Mouse (Mus musculus): Measurements from ENCODE around the gene D7Ertd443e. TPM values are rescaled to one million over a fixed set of nuclear protein-coding genes. Genes with fewer than 3 reads are reported as not detected.

D7Ertd443e gene
- polyA plus RNA-seq, 1 experiment from 2014 or later = not detected

DNA sequence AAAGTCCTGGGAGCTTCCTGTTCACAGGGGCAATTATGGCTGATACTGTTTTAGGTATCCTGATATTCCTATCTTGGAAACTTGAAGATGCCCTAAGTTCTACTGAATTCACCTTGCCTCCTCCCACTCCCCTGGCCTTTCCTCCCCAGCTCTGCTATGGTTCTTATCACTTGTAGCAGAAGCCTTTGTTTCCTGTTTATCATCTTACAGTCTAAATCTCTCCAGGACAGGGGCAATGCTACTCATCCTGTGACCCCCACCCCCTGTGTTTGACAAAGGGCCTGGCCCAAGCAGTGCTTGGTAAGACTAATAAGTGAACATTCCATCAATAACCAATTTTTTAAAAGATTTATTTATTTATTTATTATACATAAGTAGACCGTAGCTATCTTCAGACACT is 144.9 kb downstream of the D7Ertd443e start:
- H3K36me3 ChIP-seq (ENCODE audit: control insufficient read depth, insufficient read depth, low read length) = no peaks in the 10 kb centered on the region
- no peak overlapping the region for H3K27ac ChIP-seq (ENCODE audit: low read depth, low read length)
- 87% methylated on average over 1 of the region's 1 CpGs for WGBS

DNA sequence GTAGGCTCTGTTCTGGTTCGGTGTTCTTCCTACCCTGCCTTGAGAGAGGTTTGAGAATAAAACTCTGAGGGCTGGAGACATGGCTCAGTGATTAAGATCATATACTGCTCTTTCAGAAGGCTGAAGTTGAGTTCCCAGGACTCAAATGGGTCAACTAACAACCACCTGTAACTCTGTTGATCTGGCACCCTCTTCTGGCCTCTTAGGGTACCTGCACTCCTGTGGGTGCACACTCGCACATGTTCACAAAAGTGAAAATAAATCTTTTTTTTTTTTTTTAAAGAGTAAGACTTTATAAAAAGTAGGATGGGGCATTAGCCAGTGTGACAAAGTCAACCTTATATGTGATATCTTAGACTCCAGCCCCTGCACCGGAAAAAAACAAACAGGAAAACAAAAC is 146.6 kb downstream of the D7Ertd443e start:
- no peak overlapping the region for H3K27ac ChIP-seq (ENCODE audit: low read depth, low read length)
- H3K9me3 ChIP-seq (ENCODE audit: control insufficient read depth, low read length) = no peaks in the 10 kb centered on the region
- H3K9ac ChIP-seq (ENCODE audit: low read length) = no peak overlapping the region
- no peaks in the 10 kb centered on the region for H3K4me1 ChIP-seq (replicated peaks; ENCODE audit: control insufficient read depth, insufficient read depth, low read length)
- no peak overlapping the region for H3K4me2 ChIP-seq (ENCODE audit: low read depth, low read length, severe bottlenecking)
- DNase-seq (ENCODE audit: low spot score) (no peak), ATAC-seq (replicated peaks; ENCODE audit: low FRiP score) (no peak)
- H3K27me3 ChIP-seq (ENCODE audit: control insufficient read depth, insufficient read depth, low read length) = no peaks in the 10 kb centered on the region
- 95% methylated on average over 3 of the region's 3 CpGs for WGBS
- H3K4me3 ChIP-seq (ENCODE audit: low read depth, low read length) = no peak overlapping the region
- H3K36me3 ChIP-seq (ENCODE audit: control insufficient read depth, insufficient read depth, low read length) = no peaks in the 10 kb centered on the region

More for the DNA sequence above, 144.9 kb downstream of the D7Ertd443e start:
- DNase-seq (ENCODE audit: low spot score) (no peak), ATAC-seq (replicated peaks; ENCODE audit: low FRiP score) (no peak)
- H3K9ac ChIP-seq (ENCODE audit: low read length) = no peak overlapping the region
- H3K4me2 ChIP-seq (ENCODE audit: low read depth, low read length, severe bottlenecking) = no peak overlapping the region
- H3K27me3 ChIP-seq (ENCODE audit: control insufficient read depth, insufficient read depth, low read length) = no peaks in the 10 kb centered on the region
- H3K4me1 ChIP-seq (replicated peaks; ENCODE audit: control insufficient read depth, insufficient read depth, low read length) = no peaks in the 10 kb centered on the region
- H3K4me3 ChIP-seq (ENCODE audit: low read depth, low read length) = no peak overlapping the region
- no peaks in the 10 kb centered on the region for H3K9me3 ChIP-seq (ENCODE audit: control insufficient read depth, low read length)

DNA sequence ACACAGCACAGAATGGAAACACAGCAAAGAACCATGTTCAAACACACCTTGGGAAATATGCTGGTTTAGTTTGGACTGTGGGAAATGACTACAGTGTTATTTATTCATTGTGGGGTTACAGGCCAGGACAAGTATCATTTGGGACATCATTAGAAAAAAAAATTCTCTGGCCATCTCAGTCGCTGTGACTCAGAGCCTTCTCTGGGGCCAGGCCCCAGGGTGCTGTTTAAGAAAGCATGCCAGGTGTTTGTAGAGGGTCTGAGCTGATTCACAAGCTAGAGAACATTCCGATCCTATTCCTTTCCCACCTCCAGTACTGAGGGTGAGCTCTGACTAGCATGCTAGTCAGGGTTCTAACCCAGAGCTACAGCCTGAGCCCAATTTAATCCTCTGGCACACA is 148.1 kb downstream of the D7Ertd443e start:
- H3K9ac ChIP-seq (ENCODE audit: low read length) = no peak overlapping the region
- ATAC-seq (replicated peaks; ENCODE audit: low FRiP score) (no peak), DNase-seq (ENCODE audit: low spot score) (no peak)
- no peak overlapping the region for H3K4me3 ChIP-seq (ENCODE audit: low read depth, low read length)
- H3K36me3 ChIP-seq (ENCODE audit: control insufficient read depth, insufficient read depth, low read length) = no peaks in the 10 kb centered on the region
- H3K27ac ChIP-seq (ENCODE audit: low read depth, low read length) = no peak overlapping the region
- no peaks in the 10 kb centered on the region for H3K27me3 ChIP-seq (ENCODE audit: control insufficient read depth, insufficient read depth, low read length)
- H3K9me3 ChIP-seq (ENCODE audit: control insufficient read depth, low read length) = no peaks in the 10 kb centered on the region
- H3K4me2 ChIP-seq (ENCODE audit: low read depth, low read length, severe bottlenecking) = no peak overlapping the region
- WGBS = 78% methylated on average over 2 of the region's 2 CpGs
- no peaks in the 10 kb centered on the region for H3K4me1 ChIP-seq (replicated peaks; ENCODE audit: control insufficient read depth, insufficient read depth, low read length)

DNA sequence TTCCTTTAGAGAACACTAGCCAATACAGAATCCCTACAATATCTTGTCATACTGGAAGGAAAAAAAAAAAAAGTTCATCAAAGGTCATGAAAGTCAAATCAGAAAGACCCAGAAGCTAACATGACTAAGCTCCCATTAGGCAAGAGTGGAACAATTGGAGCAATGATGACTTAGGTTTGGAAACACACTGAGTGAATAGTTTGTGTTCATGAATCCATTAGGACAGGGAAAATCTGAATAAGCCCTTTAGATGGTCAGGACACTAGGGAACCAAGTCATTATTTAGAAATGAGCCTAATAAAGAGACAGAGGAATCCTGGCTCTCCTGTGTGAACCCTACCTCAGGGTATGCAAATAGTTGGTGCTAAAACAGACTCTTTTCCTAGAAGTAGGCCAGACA is 148.7 kb downstream of the D7Ertd443e start:
- Histone ChIP-seq H3K9me3 (ENCODE audit: control insufficient read depth, low read length) (no peaks in the 10 kb centered on the region), H3K4me3 (ENCODE audit: low read depth, low read length) (no peak overlapping the region), H3K4me1 (replicated peaks; ENCODE audit: control insufficient read depth, insufficient read depth, low read length) (no peaks in the 10 kb centered on the region), H3K4me2 (ENCODE audit: low read depth, low read length, severe bottlenecking) (no peak overlapping the region), H3K9ac (ENCODE audit: low read length) (no peak overlapping the region), H3K27ac (ENCODE audit: low read depth, low read length) (no peak overlapping the region), H3K36me3 (ENCODE audit: control insufficient read depth, insufficient read depth, low read length) (no peaks in the 10 kb centered on the region), H3K27me3 (ENCODE audit: control insufficient read depth, insufficient read depth, low read length) (no peaks in the 10 kb centered on the region)
- DNase-seq (ENCODE audit: low spot score) (no peak), ATAC-seq (replicated peaks; ENCODE audit: low FRiP score) (no peak)

DNA sequence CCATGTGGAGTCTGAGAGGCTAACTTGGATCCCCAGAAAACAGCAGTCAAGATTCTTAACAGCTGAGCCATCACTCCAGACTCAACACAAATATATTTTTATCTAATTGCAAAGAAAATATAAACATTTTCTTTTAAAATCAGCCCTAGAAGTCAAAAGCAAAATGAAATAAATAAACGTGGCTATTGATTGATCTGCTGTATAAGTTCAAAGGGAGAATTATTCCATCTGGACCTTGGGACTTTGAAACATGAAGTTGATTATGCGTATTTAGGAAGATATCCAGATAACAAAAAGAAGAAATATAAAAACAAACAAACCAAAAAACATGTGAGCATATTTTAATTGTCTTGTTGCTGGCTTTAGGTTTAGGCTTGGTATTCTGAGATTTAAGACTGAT is 149.9 kb downstream of the D7Ertd443e start:
- H3K36me3 ChIP-seq (ENCODE audit: control insufficient read depth, insufficient read depth, low read length) = no peaks in the 10 kb centered on the region
- no peak for ATAC-seq (replicated peaks; ENCODE audit: low FRiP score)
- WGBS = 74% methylated on average over 2 of the region's 2 CpGs

DNA sequence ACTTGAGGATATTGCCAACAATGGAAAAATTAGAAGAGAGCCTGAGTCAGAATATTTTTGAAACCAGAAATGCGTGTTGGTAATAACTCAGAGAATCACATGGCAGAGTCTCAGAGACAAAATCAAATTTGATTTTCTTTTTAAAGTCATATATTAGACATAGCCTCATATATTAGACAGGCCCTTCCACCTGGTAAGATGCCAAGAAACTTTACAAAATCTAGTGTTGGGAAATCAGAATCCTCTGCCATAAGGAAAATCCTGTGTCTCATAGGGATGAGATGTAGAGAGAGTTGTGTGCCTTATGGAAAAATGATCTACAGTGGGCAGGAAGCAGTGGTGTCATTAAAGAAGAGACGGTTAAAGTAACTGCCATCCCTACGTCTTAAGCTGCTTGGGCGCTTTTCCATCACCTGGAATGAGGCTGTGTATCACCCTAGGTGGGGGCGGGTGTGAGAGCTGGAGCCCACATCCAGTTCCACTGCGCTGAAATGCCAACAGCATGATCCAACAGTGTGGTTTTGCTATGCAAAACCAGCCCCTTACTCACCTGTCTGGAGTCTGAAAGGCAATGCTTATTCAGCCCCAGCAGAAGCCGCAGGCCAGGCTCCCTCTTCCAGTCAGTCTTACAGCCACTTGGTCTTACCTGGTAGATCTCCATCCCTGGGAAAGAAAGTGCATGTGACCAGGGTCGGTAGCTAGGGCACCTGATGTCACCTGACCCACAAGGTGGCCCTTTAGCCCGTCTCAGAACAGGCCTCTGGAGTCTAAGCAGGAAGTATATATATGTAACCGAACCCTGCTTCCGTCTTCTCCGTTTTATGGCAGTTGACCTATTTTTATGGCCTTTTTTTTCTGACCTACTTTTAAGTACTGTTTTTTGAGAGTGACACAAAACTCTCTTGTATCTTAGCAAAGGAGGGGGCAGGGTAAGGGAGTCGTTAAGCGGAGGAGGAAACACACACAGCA is 153.8 kb downstream of the D7Ertd443e start, which contains the start of gene Adam12:
Adam12 (minus strand) TSS at position 769 of the 969 bp plus-strand sequence.
- H3K27ac ChIP-seq (ENCODE audit: low read depth, low read length) = no peak within 1 kb of the TSS
- no peak within 1 kb of the TSS for H3K9ac ChIP-seq (ENCODE audit: low read length)
- DNase-seq (ENCODE audit: low spot score) (no peak), ATAC-seq (replicated peaks; ENCODE audit: low FRiP score) (no peak)
- no peaks in the 10 kb centered on the region for H3K36me3 ChIP-seq (ENCODE audit: control insufficient read depth, insufficient read depth, low read length)
- 79% methylated on average over 14 of the region's 14 CpGs for WGBS
- no peaks in the 10 kb centered on the region for H3K9me3 ChIP-seq (ENCODE audit: control insufficient read depth, low read length)
- H3K4me2 ChIP-seq (ENCODE audit: low read depth, low read length, severe bottlenecking) = no peak within 1 kb of the TSS
- peaks cover 6% of the 10 kb centered on the region; the same call in 1 of the 2 replicates for H3K4me1 ChIP-seq (replicated peaks; ENCODE audit: control insufficient read depth, insufficient read depth, low read length)
- H3K4me3 ChIP-seq (ENCODE audit: low read depth, low read length) = no peak within 1 kb of the TSS
- H3K27me3 ChIP-seq (ENCODE audit: control insufficient read depth, insufficient read depth, low read length) = no peaks in the 10 kb centered on the region

More for the DNA sequence above, 149.9 kb downstream of the D7Ertd443e start:
- Histone ChIP-seq H3K9me3 (ENCODE audit: control insufficient read depth, low read length) (no peaks in the 10 kb centered on the region), H3K4me2 (ENCODE audit: low read depth, low read length, severe bottlenecking) (no peak overlapping the region), H3K4me1 (replicated peaks; ENCODE audit: control insufficient read depth, insufficient read depth, low read length) (no peaks in the 10 kb centered on the region), H3K27ac (ENCODE audit: low read depth, low read length) (no peak overlapping the region), H3K9ac (ENCODE audit: low read length) (no peak overlapping the region), H3K4me3 (ENCODE audit: low read depth, low read length) (no peak overlapping the region), H3K27me3 (ENCODE audit: control insufficient read depth, insufficient read depth, low read length) (no peaks in the 10 kb centered on the region)
- DNase-seq (ENCODE audit: low spot score) = no peak

DNA sequence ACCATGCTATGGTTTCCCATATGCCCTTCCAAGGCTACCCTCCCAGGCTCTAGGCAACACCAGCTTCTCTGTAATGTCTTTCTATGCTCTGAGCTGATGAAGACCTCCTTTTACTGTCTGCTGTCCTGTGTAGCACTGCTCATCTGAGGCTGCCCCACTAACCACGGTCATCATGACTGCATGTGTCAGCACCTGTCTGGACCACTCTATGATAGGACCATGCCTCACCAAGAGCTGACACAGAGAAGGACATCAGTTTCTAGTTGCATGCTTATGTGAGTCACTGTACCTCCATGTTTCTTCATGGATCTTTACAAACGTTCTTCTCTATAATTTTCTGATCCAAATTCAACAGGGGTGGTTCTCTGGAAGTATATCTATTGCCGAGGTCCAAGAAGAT is 154.8 kb downstream of the D7Ertd443e start:
- ATAC-seq (replicated peaks; ENCODE audit: low FRiP score) (no peak), DNase-seq (ENCODE audit: low spot score) (no peak)
- H3K4me1 ChIP-seq (replicated peaks; ENCODE audit: control insufficient read depth, insufficient read depth, low read length) = peaks cover 6% of the 10 kb centered on the region
- no peak overlapping the region for H3K27ac ChIP-seq (ENCODE audit: low read depth, low read length)
- no peak overlapping the region for H3K4me3 ChIP-seq (ENCODE audit: low read depth, low read length)
- H3K9ac ChIP-seq (ENCODE audit: low read length) = no peak overlapping the region
- H3K4me2 ChIP-seq (ENCODE audit: low read depth, low read length, severe bottlenecking) = no peak overlapping the region
- peaks cover 4% of the 10 kb centered on the region; the same call in 1 of the 2 replicates for H3K27me3 ChIP-seq (ENCODE audit: control insufficient read depth, insufficient read depth, low read length)
- 89% methylated on average over 3 of the region's 3 CpGs for WGBS
- H3K36me3 ChIP-seq (ENCODE audit: control insufficient read depth, insufficient read depth, low read length) = no peaks in the 10 kb centered on the region
- H3K9me3 ChIP-seq (ENCODE audit: control insufficient read depth, low read length) = no peaks in the 10 kb centered on the region

DNA sequence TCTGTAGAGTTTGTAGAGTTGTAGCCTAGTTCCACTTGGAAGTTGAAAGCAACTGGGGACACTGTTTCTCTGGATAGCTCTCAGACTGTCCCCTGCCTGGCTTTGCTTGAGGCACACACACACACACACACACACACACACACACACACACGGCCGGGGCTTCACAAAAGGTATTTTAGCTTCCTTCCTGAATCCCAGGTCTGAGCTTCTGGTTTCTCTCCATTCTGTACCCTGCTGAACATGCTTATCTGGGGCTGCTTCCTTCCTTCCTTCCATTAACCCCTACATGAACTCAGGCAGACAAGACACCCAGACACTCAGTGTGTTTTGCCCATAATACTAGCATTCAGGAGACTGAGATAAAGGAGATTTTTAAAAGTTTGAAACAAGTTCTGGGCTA is 155.6 kb downstream of the D7Ertd443e start:
- peaks cover 8% of the 10 kb centered on the region for H3K4me1 ChIP-seq (replicated peaks; ENCODE audit: control insufficient read depth, insufficient read depth, low read length)
- ATAC-seq (replicated peaks; ENCODE audit: low FRiP score) = no peak
- 91% methylated on average over 2 of the region's 2 CpGs for WGBS

More for the DNA sequence above, 155.6 kb downstream of the D7Ertd443e start:
- no peak for DNase-seq (ENCODE audit: low spot score)
- Histone ChIP-seq H3K27me3 (ENCODE audit: control insufficient read depth, insufficient read depth, low read length) (peaks cover 9% of the 10 kb centered on the region), H3K36me3 (ENCODE audit: control insufficient read depth, insufficient read depth, low read length) (no peaks in the 10 kb centered on the region), H3K9ac (ENCODE audit: low read length) (no peak overlapping the region), H3K4me2 (ENCODE audit: low read depth, low read length, severe bottlenecking) (no peak overlapping the region), H3K9me3 (ENCODE audit: control insufficient read depth, low read length) (no peaks in the 10 kb centered on the region), H3K27ac (ENCODE audit: low read depth, low read length) (no peak overlapping the region), H3K4me3 (ENCODE audit: low read depth, low read length) (no peak overlapping the region)
